Mouse (Mus musculus): ENCODE data around the gene Fgl2. TPM values are rescaled to one million over a fixed set of nuclear protein-coding genes. Genes with fewer than 3 reads are reported as not detected.

Fgl2 gene
- polyA plus RNA-seq, 1 experiment: 19.0 TPM

DNA sequence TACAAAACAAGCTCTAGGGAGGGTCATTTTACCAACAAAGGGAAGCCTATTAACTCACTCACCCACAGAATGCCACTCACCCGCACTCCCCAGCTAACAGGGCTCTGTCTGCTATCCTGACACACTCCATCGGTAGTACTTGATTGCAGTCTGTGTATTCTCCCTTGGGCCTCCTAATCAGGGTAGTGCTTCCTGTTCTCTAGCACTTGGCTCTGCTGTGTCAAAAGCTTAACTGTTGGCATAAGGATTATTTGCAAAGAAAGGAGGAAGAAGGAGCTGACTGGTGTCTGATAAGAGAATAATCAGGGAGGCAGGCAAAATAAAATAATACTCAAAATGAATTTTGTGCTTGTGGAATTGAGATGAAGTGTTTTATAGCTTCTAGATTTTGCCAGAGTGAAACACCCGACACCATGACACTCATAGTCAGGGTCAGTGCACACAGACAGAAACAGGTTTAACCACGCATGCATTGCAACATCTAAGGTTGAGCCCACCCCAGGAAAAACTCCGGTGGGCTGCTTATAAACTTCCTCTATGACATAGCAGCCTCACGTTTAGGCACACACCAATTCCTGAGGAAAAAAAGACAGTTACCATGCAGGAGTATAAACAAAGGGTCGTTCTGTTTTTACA is 22.9 kb downstream of the Fgl2 start:
- 18% methylated on average over 7 of the region's 7 CpGs for WGBS
- no peaks in the 10 kb centered on the region for H3K36me3 ChIP-seq (ENCODE audit: control insufficient read depth, insufficient read depth, low read length)
- H3K27me3 ChIP-seq (ENCODE audit: control insufficient read depth, insufficient read depth, low read length): no peaks in the 10 kb centered on the region
- H3K4me3 ChIP-seq (ENCODE audit: low read depth, low read length): no peak overlapping the region
- H3K27ac ChIP-seq (ENCODE audit: insufficient read depth, low read depth, low read length): no peak overlapping the region
- TF ChIP-seq CTCF (IDR thresholded peaks at IDR 0.05; ENCODE audit: extremely low read depth, insufficient read length, insufficient replicate concordance, low read depth, low read length) (no peak), POLR2A (IDR thresholded peaks at IDR 0.05; ENCODE audit: low read depth, low read length) (no peak)
- peaks cover 4% of the 10 kb centered on the region; the same call in 1 of the 2 replicates for H3K4me1 ChIP-seq (ENCODE audit: control insufficient read depth, insufficient read depth, insufficient read length, low read length)

DNA sequence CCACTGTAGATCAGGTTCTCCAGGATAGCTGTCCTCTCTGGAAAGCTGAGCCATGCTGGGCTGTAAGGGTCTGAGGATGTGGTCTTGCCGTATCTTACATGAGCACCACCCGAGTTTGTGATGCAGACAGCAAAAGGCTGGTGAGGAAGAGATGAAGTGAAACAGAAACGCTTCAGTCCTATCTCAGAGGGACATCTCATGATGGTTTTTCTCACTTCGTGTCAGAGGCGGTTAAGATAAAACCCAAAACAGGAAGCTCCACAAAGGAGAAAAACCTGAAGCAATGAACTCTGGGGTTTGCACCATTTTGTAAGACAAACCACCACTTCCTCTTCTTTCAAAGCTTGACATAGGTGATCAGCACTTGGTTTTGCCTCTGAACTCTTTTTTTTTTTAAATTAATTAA is 38.8 kb downstream of the Fgl2 start:
- TF ChIP-seq POLR2A (IDR thresholded peaks at IDR 0.05; ENCODE audit: low read depth, low read length): no peak
- no peak for TF ChIP-seq CTCF (IDR thresholded peaks at IDR 0.05; ENCODE audit: extremely low read depth, insufficient read length, insufficient replicate concordance, low read depth, low read length)
- Histone ChIP-seq H3K4me1 (ENCODE audit: control insufficient read depth, insufficient read depth, insufficient read length, low read length) (no peaks in the 10 kb centered on the region), H3K27ac (ENCODE audit: insufficient read depth, low read depth, low read length) (peak overlapping the region; percentile 95), H3K27me3 (ENCODE audit: control insufficient read depth, insufficient read depth, low read length) (no peaks in the 10 kb centered on the region), H3K4me3 (ENCODE audit: low read depth, low read length) (no peak overlapping the region), H3K36me3 (ENCODE audit: control insufficient read depth, insufficient read depth, low read length) (no peaks in the 10 kb centered on the region)
- WGBS: 72% methylated on average over 5 of the region's 5 CpGs

DNA sequence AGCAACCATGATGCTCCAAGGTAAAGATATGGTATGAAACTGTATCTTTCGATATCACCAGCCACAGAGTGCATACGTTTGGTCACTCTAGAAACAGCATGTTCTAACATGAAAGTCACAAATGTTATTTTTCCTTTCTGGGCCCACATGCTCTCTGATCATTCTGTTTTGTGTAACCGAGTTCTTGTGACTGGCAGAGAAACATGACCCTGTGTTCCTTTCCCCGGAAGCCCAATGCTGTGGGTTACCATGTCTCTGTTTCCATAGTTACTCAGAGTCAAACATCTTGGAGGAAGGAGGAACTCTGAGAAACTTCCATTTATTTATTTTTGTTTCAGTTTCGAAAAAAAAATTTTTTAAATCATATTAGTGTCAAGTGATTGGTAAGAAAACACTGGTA is 39.6 kb downstream of the Fgl2 start:
- H3K27ac ChIP-seq (ENCODE audit: insufficient read depth, low read depth, low read length): peak overlapping the region; percentile 86
- WGBS: 70% methylated on average over 5 of the region's 5 CpGs
- no peak overlapping the region for H3K4me3 ChIP-seq (ENCODE audit: low read depth, low read length)
- no peak for TF ChIP-seq CTCF (IDR thresholded peaks at IDR 0.05; ENCODE audit: extremely low read depth, insufficient read length, insufficient replicate concordance, low read depth, low read length)
- no peak for TF ChIP-seq POLR2A (IDR thresholded peaks at IDR 0.05; ENCODE audit: low read depth, low read length)
- no peaks in the 10 kb centered on the region for H3K36me3 ChIP-seq (ENCODE audit: control insufficient read depth, insufficient read depth, low read length)
- H3K4me1 ChIP-seq (ENCODE audit: control insufficient read depth, insufficient read depth, insufficient read length, low read length): no peaks in the 10 kb centered on the region
- H3K27me3 ChIP-seq (ENCODE audit: control insufficient read depth, insufficient read depth, low read length): no peaks in the 10 kb centered on the region

DNA sequence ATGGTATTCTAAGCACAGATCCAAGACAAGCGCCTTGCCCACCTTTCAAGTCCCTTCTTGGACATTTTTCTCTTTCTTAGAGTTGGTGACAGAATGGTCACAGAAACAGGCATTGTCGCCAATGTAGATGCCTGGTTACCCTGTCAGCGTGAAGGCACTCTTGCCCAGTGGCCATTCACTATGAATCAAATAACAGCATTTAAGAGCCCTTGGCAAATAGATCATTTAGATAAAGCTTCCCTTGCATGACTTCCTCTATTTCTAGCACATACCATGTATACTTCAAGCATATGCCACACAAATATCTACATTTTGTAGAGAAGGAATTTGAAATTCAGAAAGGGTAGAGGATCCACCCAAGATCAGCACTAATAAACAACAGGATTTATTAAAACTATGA is 40.9 kb downstream of the Fgl2 start:
- Histone ChIP-seq H3K27ac (ENCODE audit: insufficient read depth, low read depth, low read length) (no peak overlapping the region), H3K4me3 (ENCODE audit: low read depth, low read length) (no peak overlapping the region), H3K27me3 (ENCODE audit: control insufficient read depth, insufficient read depth, low read length) (no peaks in the 10 kb centered on the region), H3K4me1 (ENCODE audit: control insufficient read depth, insufficient read depth, insufficient read length, low read length) (no peaks in the 10 kb centered on the region), H3K36me3 (ENCODE audit: control insufficient read depth, insufficient read depth, low read length) (no peaks in the 10 kb centered on the region)
- 81% methylated on average over 3 of the region's 3 CpGs for WGBS
- TF ChIP-seq POLR2A (IDR thresholded peaks at IDR 0.05; ENCODE audit: low read depth, low read length): no peak
- TF ChIP-seq CTCF (IDR thresholded peaks at IDR 0.05; ENCODE audit: extremely low read depth, insufficient read length, insufficient replicate concordance, low read depth, low read length): no peak

DNA sequence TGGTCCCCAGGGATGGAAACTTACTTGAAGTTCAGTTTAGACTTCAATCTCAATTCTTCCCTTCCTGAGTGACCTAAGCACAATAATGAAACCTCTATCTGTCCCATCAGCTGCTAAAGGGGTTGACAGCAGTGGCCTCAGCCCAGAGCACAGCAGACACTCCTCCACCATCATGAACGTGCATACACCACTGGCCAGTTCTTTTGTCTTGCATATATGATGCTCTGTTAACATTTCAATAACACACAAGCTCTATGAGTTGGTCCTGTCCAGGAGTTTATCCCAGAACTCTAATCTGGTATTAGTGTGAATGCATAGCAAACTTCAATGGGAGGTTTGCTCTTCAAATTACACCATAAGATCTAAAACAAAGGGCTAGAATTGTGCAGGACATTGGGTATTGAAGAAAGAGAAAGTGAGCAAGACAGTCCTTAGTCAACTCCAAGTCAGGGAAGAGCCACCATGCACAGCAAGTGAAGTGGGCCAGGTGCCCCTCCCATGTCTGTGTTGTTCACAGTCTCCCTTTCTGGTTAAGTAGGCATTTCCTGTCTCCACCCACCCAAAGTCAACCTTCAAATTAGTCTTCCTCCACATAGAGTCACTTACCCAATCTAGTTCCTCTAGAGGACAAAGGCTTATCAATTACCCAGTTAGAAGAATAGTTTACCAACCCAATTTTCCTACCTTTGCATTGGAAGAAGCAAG is 41.8 kb downstream of the Fgl2 start:
- TF ChIP-seq POLR2A (IDR thresholded peaks at IDR 0.05; ENCODE audit: low read depth, low read length): no peak
- no peak for TF ChIP-seq CTCF (IDR thresholded peaks at IDR 0.05; ENCODE audit: extremely low read depth, insufficient read length, insufficient replicate concordance, low read depth, low read length)
- 65% methylated on average over 1 of the region's 1 CpGs for WGBS
- Histone ChIP-seq H3K27me3 (ENCODE audit: control insufficient read depth, insufficient read depth, low read length) (no peaks in the 10 kb centered on the region), H3K36me3 (ENCODE audit: control insufficient read depth, insufficient read depth, low read length) (no peaks in the 10 kb centered on the region), H3K4me1 (ENCODE audit: control insufficient read depth, insufficient read depth, insufficient read length, low read length) (no peaks in the 10 kb centered on the region), H3K27ac (ENCODE audit: insufficient read depth, low read depth, low read length) (no peak overlapping the region), H3K4me3 (ENCODE audit: low read depth, low read length) (no peak overlapping the region)

DNA sequence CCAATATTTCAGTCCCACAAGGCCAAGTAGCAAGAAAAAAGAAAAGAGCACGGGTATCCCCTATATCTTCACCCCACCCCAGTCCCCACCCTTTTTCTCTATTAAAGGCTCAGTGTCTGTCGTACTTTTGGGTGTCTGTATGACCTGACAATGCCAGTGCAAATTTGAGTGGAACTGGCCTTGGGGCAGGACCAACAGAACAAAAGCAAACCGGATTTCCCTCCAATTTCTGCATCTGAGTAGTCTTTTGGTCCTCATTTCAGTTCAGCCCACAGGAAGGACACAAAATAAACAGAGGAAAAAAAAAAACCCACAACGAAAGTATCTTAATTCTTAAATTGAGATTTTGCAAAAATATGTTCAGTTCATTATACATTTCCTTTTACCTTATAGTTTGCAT is 46.2 kb downstream of the Fgl2 start:
- no peaks in the 10 kb centered on the region for H3K36me3 ChIP-seq (ENCODE audit: control insufficient read depth, insufficient read depth, low read length)
- WGBS: 51% methylated on average over 4 of the region's 4 CpGs
- TF ChIP-seq CTCF (IDR thresholded peaks at IDR 0.05; ENCODE audit: extremely low read depth, insufficient read length, insufficient replicate concordance, low read depth, low read length): no peak
- TF ChIP-seq POLR2A (IDR thresholded peaks at IDR 0.05; ENCODE audit: low read depth, low read length): no peak
- no peak overlapping the region for H3K4me3 ChIP-seq (ENCODE audit: low read depth, low read length)
- H3K4me1 ChIP-seq (ENCODE audit: control insufficient read depth, insufficient read depth, insufficient read length, low read length): no peaks in the 10 kb centered on the region
- H3K27ac ChIP-seq (ENCODE audit: insufficient read depth, low read depth, low read length): no peak overlapping the region
- no peaks in the 10 kb centered on the region for H3K27me3 ChIP-seq (ENCODE audit: control insufficient read depth, insufficient read depth, low read length)

DNA sequence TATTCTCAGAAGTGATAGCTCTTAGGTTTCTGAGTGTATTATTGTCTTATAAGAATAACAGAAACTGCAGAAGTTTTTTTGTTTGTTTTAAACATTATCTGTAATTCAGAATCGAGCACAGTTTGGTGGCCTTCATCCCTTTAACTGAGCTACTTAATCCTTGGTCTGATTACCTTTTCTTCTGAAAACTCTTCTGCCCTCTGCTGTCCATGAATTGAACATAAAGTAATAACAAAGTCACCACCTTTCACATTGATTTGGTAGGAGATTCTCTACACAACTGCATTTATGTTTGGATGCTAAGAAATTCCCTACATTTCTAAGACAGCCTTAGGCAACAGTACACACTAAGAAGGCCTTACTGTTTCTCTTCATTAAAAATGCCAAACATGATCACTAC is 48.2 kb downstream of the Fgl2 start:
- TF ChIP-seq POLR2A (IDR thresholded peaks at IDR 0.05; ENCODE audit: low read depth, low read length) (no peak), CTCF (IDR thresholded peaks at IDR 0.05; ENCODE audit: extremely low read depth, insufficient read length, insufficient replicate concordance, low read depth, low read length) (no peak)
- no peaks in the 10 kb centered on the region for H3K4me1 ChIP-seq (ENCODE audit: control insufficient read depth, insufficient read depth, insufficient read length, low read length)
- H3K4me3 ChIP-seq (ENCODE audit: low read depth, low read length): no peak overlapping the region
- H3K27me3 ChIP-seq (ENCODE audit: control insufficient read depth, insufficient read depth, low read length): no peaks in the 10 kb centered on the region
- no peak overlapping the region for H3K27ac ChIP-seq (ENCODE audit: insufficient read depth, low read depth, low read length)
- WGBS: 4% methylated on average over 1 of the region's 1 CpGs
- H3K36me3 ChIP-seq (ENCODE audit: control insufficient read depth, insufficient read depth, low read length): no peaks in the 10 kb centered on the region

All from small intestine, adult 2 months (tissue).